Mouse (Mus musculus) heart, postnatal 0 days (tissue): ENCODE measurements around the gene Tmem131l. TPM values are rescaled to one million over a fixed set of nuclear protein-coding genes. Genes with fewer than 3 reads are reported as not detected.
"Not testable (repeated sequence)": the region's sequence is repeated elsewhere in the genome, so short reads cannot be mapped to it uniquely, and the experiment has no call there.

Experiments used
- ATAC-seq: fragments of 200-750 bp; cut with Nextera tagmentation; 2 replicates; pipeline ENCODE4 v1.8.0; 2017; ENCODE audit warnings: low read depth, moderate number of reproducible peaks, moderate library complexity; ENCODE audit not compliant: insufficient read depth
- DNase-seq: peaks from one replicate; pipeline ENCODE4 v3.0.0-alpha.2; 2016; ENCODE audit warnings: low spot score
- H3K27ac ChIP-seq: fragments of 300-500 bp; sonication (generic); 2 replicates; pipeline ENCODE4 v1.5.1; 2014; ENCODE audit warnings: low read depth, mild to moderate bottlenecking
- H3K27me3 ChIP-seq: fragments of 300-500 bp; sonication (generic); 2 replicates; pipeline ENCODE4 v1.6.1; 2014; ENCODE audit warnings: low read length, mixed read lengths; ENCODE audit not compliant: control insufficient read depth, insufficient read depth
- H3K36me3 ChIP-seq: fragments of 300-500 bp; sonication (generic); replicated peaks from 2 replicates; pipeline ENCODE4 v1.6.1; 2014; ENCODE audit warnings: low read length, mixed read lengths; ENCODE audit not compliant: control insufficient read depth, insufficient read depth
- H3K4me1 ChIP-seq: fragments of 300-500 bp; sonication (generic); 2 replicates; pipeline ENCODE4 v1.6.1; 2014; ENCODE audit warnings: antibody characterized with exemption; ENCODE audit not compliant: control insufficient read depth, insufficient read depth
- H3K4me2 ChIP-seq: fragments of 300-500 bp; sonication (generic); 2 replicates; pipeline ENCODE4 v1.6.1; 2014; ENCODE audit warnings: low read depth, mild to moderate bottlenecking, low read length, moderate library complexity
- H3K4me3 ChIP-seq: fragments of 300-500 bp; sonication (generic); 2 replicates; pipeline ENCODE4 v1.5.1; 2014; ENCODE audit warnings: low read depth, low read length
- H3K9ac ChIP-seq: fragments of 300-500 bp; sonication (generic); replicated peaks from 2 replicates; pipeline ENCODE4 v1.6.1; 2014; ENCODE audit warnings: low read depth, low read length, mixed read lengths
- H3K9me3 ChIP-seq: fragments of 300-500 bp; sonication (generic); replicated peaks from 2 replicates; pipeline ENCODE4 v1.6.1; 2016; ENCODE audit warnings: low read length; ENCODE audit not compliant: control insufficient read depth
- CTCF ChIP-seq: IDR thresholded peaks from 2 replicates; pipeline ENCODE4 v1.5.1; 2016; ENCODE audit warnings: antibody characterized with exemption, control low read depth, low read depth
- EP300 ChIP-seq: IDR thresholded peaks from 2 replicates; pipeline ENCODE4 v1.6.1; 2016; ENCODE audit warnings: antibody characterized with exemption, low read depth
- WGBS: fragments of 180-500 bp; shearing (Covaris S2); extraction: QIAGEN DNeasy Blood & Tissue Kit; methylation state at CpG from one replicate; pipeline ENCODE4 v1.1.7; 2014; 5-methylcytosine and 5-hydroxymethylcytosine counted together
- polyA plus RNA-seq: library from polyadenylated mRNA; unstranded; fragments of >200 nt; fragmentation: Nextera tagmentation; extraction: Ambion mirVana; gene quantifications from 2 replicates; pipeline ENCODE4 v1.2.1, GENCODE M21; 2015
- total RNA-seq: library from RNA; depleted of rRNA; stranded (reverse); fragments of >200 nt; gene quantifications from 2 replicates; pipeline ENCODE4 v1.2.3, GENCODE M21; 2014; ENCODE audit warnings: low replicate concordance

The Tmem131l gene
- total and polyA plus RNA-seq, 2 experiments from 2014 or later: 16.5 to 32.6 TPM

- Histone ChIP-seq H3K9ac (no peak overlapping the region), H3K27ac (no peak overlapping the region), H3K4me1 (no peaks in the 10 kb centered on the region), H3K36me3 (no peaks in the 10 kb centered on the region), H3K27me3 (no peaks in the 10 kb centered on the region), H3K4me3 (no peak overlapping the region), H3K4me2 (no peak overlapping the region), H3K9me3 (no peaks in the 10 kb centered on the region)
- whole genome bisulfite sequencing: 76% methylated on average over 4 of the region's 4 CpGs
- TF ChIP-seq EP300 (no peak), CTCF (no peak)
- ATAC-seq (no peak), DNase-seq (no peak)
These were observed 163.7 kb downstream of the Tmem131l start for GRCm38 (mm10) chr3:83876299-83876698.

DNA sequence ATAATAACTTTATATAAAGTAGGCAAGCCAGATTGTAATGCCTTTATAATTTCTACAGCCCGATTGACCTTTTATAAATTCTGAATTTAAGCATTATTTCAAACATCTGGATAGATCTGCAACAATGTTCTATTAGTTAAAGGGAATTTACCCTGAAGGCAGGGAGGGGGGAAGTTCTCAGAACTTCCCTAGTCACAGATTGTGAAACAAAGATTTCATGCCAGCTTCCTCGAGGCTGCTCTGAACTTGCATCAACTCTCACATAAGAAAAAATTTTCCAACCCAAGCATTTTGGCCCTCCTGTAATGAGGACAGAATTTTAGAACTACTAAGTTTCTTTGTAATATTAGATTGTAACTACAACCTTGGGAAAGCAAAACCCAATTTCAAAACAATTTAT, 164.9 kb downstream of the Tmem131l start:
- not testable (repeated sequence) for H3K36me3 ChIP-seq, H3K9ac ChIP-seq, DNase-seq, H3K27me3 ChIP-seq, H3K4me2 ChIP-seq, H3K4me3 ChIP-seq, H3K9me3 ChIP-seq, H3K4me1 ChIP-seq, ATAC-seq, H3K27ac ChIP-seq
- WGBS: 81% methylated on average over 2 of the region's 2 CpGs

GRCm38 (mm10) chr3:83872853-83873252, 167.1 kb downstream of the Tmem131l start:
- H3K4me1 ChIP-seq: not testable (repeated sequence)

GRCm38 (mm10) chr3:83871962-83872361, 168.0 kb downstream of the Tmem131l start:
- DNase-seq, H3K4me1 ChIP-seq, ATAC-seq, H3K4me3 ChIP-seq, H3K36me3 ChIP-seq, H3K4me2 ChIP-seq, H3K27ac ChIP-seq, H3K9me3 ChIP-seq, H3K27me3 ChIP-seq, H3K9ac ChIP-seq: not testable (repeated sequence)
- WGBS: 92% methylated on average over 4 of the region's 4 CpGs

More at GRCm38 (mm10) chr3:83872853-83873252, 167.1 kb downstream of the Tmem131l start:
- H3K36me3 ChIP-seq, H3K9ac ChIP-seq, H3K27me3 ChIP-seq, ATAC-seq, H3K9me3 ChIP-seq, H3K4me2 ChIP-seq, H3K27ac ChIP-seq, DNase-seq, H3K4me3 ChIP-seq: not testable (repeated sequence)
- 90% methylated on average over 2 of the region's 2 CpGs for WGBS

GRCm38 (mm10) chr3:83871559-83871958, 168.4 kb downstream of the Tmem131l start:
- not testable (repeated sequence) for H3K9me3 ChIP-seq, H3K4me1 ChIP-seq, DNase-seq, H3K4me3 ChIP-seq, ATAC-seq, H3K9ac ChIP-seq, H3K4me2 ChIP-seq, H3K27ac ChIP-seq, H3K36me3 ChIP-seq, H3K27me3 ChIP-seq
- 87% methylated on average over 7 of the region's 7 CpGs for WGBS

DNA sequence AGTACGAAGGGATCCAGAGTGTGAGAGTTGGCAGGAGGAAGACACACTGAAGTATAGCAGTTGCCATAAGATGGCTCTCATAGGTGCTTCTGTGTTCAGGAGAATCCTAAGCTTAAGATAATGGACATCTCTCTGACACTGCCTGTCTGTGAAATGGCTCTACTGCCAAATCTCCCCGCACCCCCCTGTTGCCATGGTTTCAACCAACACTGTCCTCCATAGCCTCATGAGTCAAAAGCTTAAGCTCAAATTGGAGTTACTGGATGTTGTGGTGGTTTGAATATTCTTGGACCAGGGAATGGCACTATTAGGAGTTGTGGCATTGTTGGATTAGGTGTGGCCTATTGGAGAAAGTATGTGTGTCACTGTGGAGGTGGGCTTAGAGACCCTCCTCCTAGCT, 170.2 kb downstream of the Tmem131l start:
- Histone ChIP-seq H3K4me1 (no peaks in the 10 kb centered on the region), H3K36me3 (no peaks in the 10 kb centered on the region), H3K4me3 (no peak overlapping the region), H3K27ac (no peak overlapping the region), H3K9ac (no peak overlapping the region), H3K9me3 (no peaks in the 10 kb centered on the region), H3K27me3 (no peaks in the 10 kb centered on the region), H3K4me2 (no peak overlapping the region)
- ATAC-seq (no peak), DNase-seq (no peak)
- TF ChIP-seq CTCF (no peak), EP300 (no peak)
- WGBS: 88% methylated on average over 2 of the region's 2 CpGs

GRCm38 (mm10) chr3:83867026-83867425, 172.9 kb downstream of the Tmem131l start:
- not testable (repeated sequence) for H3K27me3 ChIP-seq, ATAC-seq, H3K4me1 ChIP-seq, H3K36me3 ChIP-seq, H3K27ac ChIP-seq, H3K9ac ChIP-seq, DNase-seq, H3K4me2 ChIP-seq, H3K4me3 ChIP-seq, H3K9me3 ChIP-seq
